Mouse (Mus musculus) limb, embryonic 13.5 days (tissue): ENCODE results near the gene Ppan. TPM values are rescaled to one million over a fixed set of nuclear protein-coding genes. Genes with fewer than 3 reads are reported as not detected.
A peak's percentile ranks its signal among the peaks of the same experiment; 100 is the strongest.

Experiments used
- ATAC-seq: fragments of 200-750 bp; cut with Nextera tagmentation; 2 replicates; pipeline ENCODE4 v1.8.0; 2017; ENCODE audit warnings: low read depth, moderate number of reproducible peaks, moderate TSS enrichment; ENCODE audit not compliant: low FRiP score
- H3K27ac ChIP-seq: fragments of 300-500 bp; sonication (generic); 2 replicates; pipeline ENCODE4 v1.5.1; 2015; ENCODE audit warnings: inconsistent platforms, mild to moderate bottlenecking, moderate library complexity
- H3K27me3 ChIP-seq: fragments of 300-500 bp; sonication (generic); 2 replicates; pipeline ENCODE4 v1.6.1; 2015; ENCODE audit warnings: mild to moderate bottlenecking, inconsistent platforms
- H3K36me3 ChIP-seq: fragments of 300-500 bp; sonication (generic); 2 replicates; pipeline ENCODE4 v1.6.1; 2015; ENCODE audit warnings: inconsistent platforms, mild to moderate bottlenecking, moderate library complexity
- H3K4me1 ChIP-seq: fragments of 300-500 bp; sonication (generic); 2 replicates; pipeline ENCODE4 v1.6.1; 2015; ENCODE audit warnings: inconsistent platforms
- H3K4me2 ChIP-seq: fragments of 300-500 bp; sonication (generic); replicated peaks from 2 replicates; pipeline ENCODE4 v1.6.1; 2015; ENCODE audit warnings: inconsistent platforms, mild to moderate bottlenecking, moderate library complexity
- H3K4me3 ChIP-seq: fragments of 300-500 bp; sonication (generic); 2 replicates; pipeline ENCODE4 v1.5.1; 2015; ENCODE audit warnings: moderate library complexity, mild to moderate bottlenecking, inconsistent platforms
- H3K9ac ChIP-seq: fragments of 300-500 bp; sonication (generic); 2 replicates; pipeline ENCODE4 v1.6.1; 2015; ENCODE audit warnings: mild to moderate bottlenecking, inconsistent platforms
- H3K9me3 ChIP-seq: fragments of 300-500 bp; sonication (generic); 2 replicates; pipeline ENCODE4 v1.6.1; 2016; ENCODE audit warnings: inconsistent platforms
- WGBS: fragments of 180-500 bp; shearing (Covaris S2); methylation state at CpG from one replicate; pipeline ENCODE4 v1.1.7; 2015; 5-methylcytosine and 5-hydroxymethylcytosine counted together
- polyA plus RNA-seq: library from polyadenylated mRNA; unstranded; fragments of >200 nt; fragmentation: Nextera tagmentation; extraction: Ambion mirVana; gene quantifications from 2 replicates; pipeline ENCODE4 v1.2.1, GENCODE M21; 2015

The Ppan gene
- polyA plus RNA-seq, 1 experiment from 2014 or later, result 85.9 TPM

DNA sequence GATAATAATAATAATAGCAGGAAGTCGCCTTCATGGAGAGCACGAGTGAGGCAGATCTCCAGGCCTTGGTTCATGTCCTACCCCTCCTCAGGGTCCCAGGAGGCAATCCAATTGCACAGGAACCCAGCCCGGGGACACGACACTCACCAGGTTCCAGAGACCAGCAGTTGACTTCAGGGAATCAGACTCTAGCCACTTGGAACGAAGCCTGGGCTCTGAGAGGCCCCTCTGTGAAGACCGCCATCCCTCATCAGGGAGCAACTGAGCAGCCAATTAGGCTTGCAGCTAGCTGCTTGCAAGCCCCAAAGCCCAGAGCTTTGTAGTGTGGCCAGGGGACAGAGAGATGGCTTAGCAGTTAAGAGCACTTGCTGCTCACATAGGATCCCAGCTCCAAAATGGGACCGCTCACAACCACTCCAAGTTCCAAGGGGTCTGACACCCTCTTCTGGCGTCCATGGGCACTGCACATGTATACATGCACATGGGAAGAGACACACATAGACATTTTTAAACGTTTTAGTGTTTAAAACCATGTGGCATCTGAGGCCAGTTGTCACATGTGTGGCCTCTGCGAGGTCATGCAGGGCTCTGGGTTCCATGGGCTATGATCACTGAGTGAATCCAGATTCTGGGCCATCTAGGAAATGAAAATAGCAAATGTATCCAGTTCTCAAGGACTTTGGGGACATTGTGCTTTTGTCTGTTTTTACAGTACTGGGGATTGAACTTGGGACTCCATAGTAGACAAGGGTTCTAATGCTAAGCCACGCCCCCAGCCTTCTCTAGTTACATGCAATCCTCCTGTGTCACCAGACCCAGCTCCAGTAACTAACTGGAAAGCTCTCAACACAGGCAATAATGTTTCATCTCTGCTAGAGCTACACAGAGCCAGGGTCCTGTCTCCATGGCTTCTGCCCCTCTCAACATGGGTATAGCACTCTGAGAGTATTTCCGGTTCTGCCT, 17.5 kb upstream of the Ppan start:
- 73% methylated on average over 12 of the region's 12 CpGs for WGBS
- H3K4me2 ChIP-seq, result no peak overlapping the region
- H3K27me3 ChIP-seq, result peaks cover 73% of the 10 kb centered on the region
- no peaks in the 10 kb centered on the region; the same call in 1 of the 2 replicates for H3K9me3 ChIP-seq
- no peak overlapping the region for H3K4me3 ChIP-seq
- H3K4me1 ChIP-seq, result 0 out of 2 replicates have a peak, but pooled peaks cover 5% of the 10 kb centered on the region
- H3K27ac ChIP-seq, result no peak overlapping the region
- no peaks in the 10 kb centered on the region for H3K36me3 ChIP-seq
- ATAC-seq, result no peak
- H3K9ac ChIP-seq, result no peak overlapping the region

DNA sequence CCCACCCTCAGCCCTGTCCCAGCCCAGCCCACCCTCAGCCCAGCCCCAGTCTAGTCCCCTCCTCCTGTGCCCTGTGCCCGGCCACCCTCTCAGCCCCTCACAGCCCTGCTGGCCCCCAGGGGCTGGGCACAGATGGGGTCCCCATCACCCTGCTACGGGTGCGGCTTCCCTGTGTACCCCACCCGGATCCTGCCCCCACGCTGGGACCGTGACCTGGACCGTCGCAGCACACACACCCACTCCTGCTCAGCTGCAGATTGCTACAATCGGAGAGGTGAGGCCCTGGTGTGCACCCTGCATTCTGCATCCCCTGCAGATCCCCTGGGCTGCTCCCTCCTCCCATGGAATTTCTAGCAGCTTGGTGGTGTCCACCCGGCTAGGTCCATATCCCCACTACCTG, 15.0 kb upstream of the Ppan start:
- whole genome bisulfite sequencing, result 83% methylated on average over 10 of the region's 10 CpGs
- no peak for ATAC-seq
- no peaks in the 10 kb centered on the region for H3K36me3 ChIP-seq

DNA sequence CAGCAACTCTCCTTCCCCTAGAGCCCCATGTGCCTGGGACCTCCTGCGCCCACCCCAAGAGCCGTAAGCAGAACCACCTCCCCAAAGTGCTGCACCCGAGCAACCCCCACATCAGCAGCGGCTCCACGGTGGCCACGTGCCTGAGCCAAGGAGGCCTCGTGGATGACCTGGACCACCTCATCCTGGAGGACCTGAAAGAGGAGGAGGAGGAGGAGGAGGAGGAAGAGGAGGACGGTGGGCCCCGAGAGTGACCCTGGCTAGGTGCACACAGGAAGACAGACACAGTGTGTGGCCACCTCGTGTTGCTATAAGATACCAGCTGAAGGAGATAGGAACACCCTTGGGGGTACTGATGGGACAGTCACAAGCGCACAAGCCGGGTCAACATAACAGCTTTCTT, 14.5 kb upstream of the Ppan start:
- H3K4me2 ChIP-seq, result no peak overlapping the region
- no peak overlapping the region for H3K27ac ChIP-seq
- no peaks in the 10 kb centered on the region for H3K36me3 ChIP-seq
- no peak overlapping the region for H3K9ac ChIP-seq
- 87% methylated on average over 12 of the region's 12 CpGs for WGBS
- H3K27me3 ChIP-seq, result peaks cover 44% of the 10 kb centered on the region
- H3K4me3 ChIP-seq, result no peak overlapping the region
- ATAC-seq, result no peak
- peaks cover 8% of the 10 kb centered on the region for H3K4me1 ChIP-seq
- H3K9me3 ChIP-seq, result no peaks in the 10 kb centered on the region; the same call in 1 of the 2 replicates

More for the DNA sequence above, 15.0 kb upstream of the Ppan start:
- H3K9me3 ChIP-seq, result no peaks in the 10 kb centered on the region; the same call in 1 of the 2 replicates
- H3K9ac ChIP-seq, result no peak overlapping the region
- no peak overlapping the region for H3K4me3 ChIP-seq
- H3K27ac ChIP-seq, result no peak overlapping the region
- peaks cover 9% of the 10 kb centered on the region; the same call in 1 of the 2 replicates for H3K4me1 ChIP-seq
- peaks cover 50% of the 10 kb centered on the region for H3K27me3 ChIP-seq
- no peak overlapping the region for H3K4me2 ChIP-seq

DNA sequence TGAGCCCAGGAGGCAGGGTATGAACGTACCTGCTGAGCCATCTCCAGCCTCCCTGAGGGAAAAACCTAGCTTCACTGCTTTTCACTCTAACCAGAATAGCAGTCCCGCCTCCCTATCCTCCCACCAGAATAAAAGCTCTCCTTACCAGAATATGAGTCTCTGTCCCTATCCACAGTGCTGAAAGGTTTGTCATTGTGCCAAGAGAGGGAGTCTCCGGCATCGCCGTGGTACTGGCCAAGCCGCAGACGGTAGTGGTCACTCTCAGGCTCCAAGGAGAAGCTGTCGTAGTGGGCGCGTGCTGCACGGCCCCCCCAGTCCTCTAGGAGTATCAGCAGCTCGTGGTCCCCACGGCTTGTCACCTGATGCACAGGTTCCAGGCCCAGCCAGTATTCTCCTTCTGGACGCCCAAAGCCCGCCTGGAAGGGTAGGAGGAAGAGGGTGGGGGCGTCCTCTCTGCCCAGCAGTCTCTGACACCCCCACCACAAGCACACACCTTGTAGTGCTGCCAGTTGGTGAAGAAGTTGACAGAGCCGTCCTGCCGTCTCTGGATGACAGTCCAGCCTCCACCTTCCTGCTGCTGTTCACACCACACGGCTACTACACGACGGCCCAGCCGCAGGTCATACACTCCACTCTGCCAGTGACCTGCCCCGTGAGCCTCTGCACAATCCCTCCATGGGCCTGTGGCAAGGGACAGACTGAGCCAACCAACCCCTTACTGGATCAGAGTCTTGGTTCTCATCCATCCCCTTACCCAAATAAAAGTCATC, 12.8 kb upstream of the Ppan start:
- Histone ChIP-seq H3K4me3 (no peak overlapping the region), H3K4me2 (no peak overlapping the region), H3K4me1 (peaks cover 7% of the 10 kb centered on the region), H3K27me3 (peaks cover 28% of the 10 kb centered on the region), H3K9me3 (no peaks in the 10 kb centered on the region; the same call in 1 of the 2 replicates), H3K27ac (no peak overlapping the region), H3K9ac (no peak overlapping the region; the same call in 1 of the 2 replicates), H3K36me3 (no peaks in the 10 kb centered on the region)
- WGBS, result 62% methylated on average over 23 of the region's 23 CpGs
- ATAC-seq, result no peak

DNA sequence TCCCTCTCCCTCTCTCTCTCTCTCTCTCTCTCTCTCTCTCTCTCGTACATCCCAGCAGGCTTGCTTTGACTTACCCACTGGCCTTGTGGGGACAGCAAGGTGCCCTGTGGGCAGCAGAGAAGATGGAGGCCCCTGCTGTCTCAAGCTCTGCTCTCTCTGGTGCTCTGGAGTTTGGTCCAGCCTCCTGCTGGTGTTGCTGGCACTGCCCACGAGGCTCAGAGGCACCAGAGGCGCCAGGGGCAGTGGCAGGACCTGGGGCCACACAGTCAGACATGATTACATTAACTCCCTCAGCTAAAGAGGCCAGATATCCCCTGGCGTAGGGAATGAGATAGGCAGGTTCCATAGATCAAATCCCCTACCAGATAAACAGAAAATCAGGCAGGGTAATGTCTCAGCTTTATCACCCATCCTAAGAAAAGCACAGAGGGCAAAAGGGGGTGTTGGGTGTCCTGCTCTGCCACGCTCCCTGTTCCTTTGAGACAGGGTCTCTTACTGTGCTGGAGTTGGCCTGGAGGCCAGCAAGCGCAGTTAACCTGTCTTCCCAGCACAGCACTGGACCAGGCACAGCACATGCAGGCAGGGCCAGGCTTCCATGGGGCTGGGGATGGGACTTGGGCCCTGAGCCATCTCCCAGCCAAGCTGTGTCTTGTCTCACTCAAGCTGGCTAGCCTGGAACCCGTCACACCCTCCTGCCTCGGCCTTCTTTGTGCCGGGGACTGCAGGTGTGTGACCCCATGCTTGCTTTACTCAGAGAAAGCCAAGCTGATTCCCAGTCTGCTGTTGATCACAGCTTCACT, 11.5 kb upstream of the Ppan start:
- Histone ChIP-seq H3K9ac (no peak overlapping the region), H3K36me3 (no peaks in the 10 kb centered on the region), H3K27ac (no peak overlapping the region), H3K9me3 (no peaks in the 10 kb centered on the region), H3K4me2 (no peak overlapping the region), H3K4me3 (no peak overlapping the region), H3K4me1 (peaks cover 7% of the 10 kb centered on the region), H3K27me3 (peaks cover 14% of the 10 kb centered on the region; the same call in 1 of the 2 replicates)
- no peak for ATAC-seq
- WGBS, result 67% methylated on average over 9 of the region's 9 CpGs

DNA sequence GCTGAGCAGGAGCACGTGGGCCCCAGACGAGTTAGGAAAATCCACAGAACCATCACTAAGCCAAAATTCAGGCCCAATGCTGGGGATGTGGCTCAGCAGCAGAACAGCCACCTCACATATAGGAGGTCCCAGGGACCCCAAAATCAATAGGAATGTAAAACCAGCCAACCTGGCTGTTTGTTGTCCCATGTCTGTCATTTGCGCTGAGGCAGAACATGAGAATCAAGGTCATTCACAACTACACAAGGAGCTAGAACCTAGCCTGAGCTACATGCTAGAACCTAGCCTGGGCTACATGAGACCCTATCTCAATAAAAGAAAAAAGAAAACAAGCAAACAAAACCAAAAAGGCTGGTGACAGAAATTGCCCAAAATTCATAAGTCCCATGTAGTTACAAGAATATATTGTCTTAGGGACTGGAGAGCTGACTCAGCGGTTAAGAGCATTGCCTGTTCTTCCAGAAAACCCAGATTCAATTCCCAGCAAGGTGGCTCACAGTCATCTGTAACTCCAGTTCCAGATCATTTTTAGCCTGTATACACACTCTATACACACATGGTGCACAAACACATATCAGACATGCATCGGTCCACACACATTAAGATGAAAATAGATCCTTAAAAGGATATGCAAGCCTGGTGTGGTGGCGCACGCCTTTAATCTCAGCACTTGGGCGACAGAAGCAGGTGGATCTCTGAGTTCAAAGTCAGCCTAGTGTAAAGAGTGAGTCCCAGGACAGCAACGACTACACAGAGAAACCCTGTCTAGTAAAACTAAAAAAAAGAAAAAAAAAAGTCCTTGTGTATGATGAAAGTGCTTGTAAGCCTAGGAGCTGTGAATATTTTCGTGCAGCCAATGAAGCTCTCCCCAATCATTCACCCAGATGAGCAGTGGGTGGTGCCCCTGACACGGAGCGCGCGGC, 10.6 kb upstream of the Ppan start:
- no peak; the same call in 1 of the 2 replicates for ATAC-seq

DNA sequence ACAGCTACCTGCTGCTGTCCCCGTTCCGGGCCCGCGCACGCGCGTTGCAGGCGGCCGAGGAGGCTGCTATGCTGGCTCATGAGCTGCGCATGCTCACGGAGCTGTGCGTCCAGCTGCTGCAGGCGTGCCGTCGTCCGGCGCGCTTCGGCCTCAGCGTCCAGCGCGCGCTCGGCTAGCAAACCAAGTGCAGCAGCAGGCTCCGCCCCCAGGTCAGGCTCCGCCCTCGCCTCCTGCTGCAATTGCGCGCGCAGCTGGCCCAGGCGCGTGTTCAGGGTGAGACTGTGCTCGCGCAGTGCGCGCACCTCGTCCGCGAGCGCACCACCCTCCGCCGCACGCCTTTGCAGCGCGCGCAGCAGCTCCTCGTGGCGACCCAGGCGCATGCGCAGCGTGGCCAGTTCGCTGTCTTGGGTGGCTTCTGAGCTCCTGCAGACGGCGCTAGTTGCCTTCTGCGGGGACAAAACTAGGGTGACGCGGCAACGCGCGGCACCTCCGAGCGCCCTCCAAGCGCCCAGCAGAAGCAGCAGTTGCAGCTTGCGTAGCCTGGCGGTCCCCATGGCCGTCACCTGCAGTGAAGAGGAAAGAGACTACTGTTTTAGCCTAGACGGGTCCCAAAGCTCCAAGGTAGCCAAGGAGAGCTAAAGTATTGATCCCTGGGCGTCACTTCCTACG, 9.8 kb upstream of the Ppan start:
- no peaks in the 10 kb centered on the region for H3K36me3 ChIP-seq
- no peaks in the 10 kb centered on the region for H3K9me3 ChIP-seq
- ATAC-seq, result peak; percentile 95
- H3K4me1 ChIP-seq, result peaks cover 7% of the 10 kb centered on the region
- peak overlapping the region; percentile 49 for H3K4me3 ChIP-seq
- H3K4me2 ChIP-seq, result peak overlapping the region; percentile 72
- H3K27ac ChIP-seq, result peak overlapping the region; percentile 93
- peak overlapping the region; percentile 75 for H3K9ac ChIP-seq
- H3K27me3 ChIP-seq, result 0 out of 2 replicates have a peak, but pooled peaks cover 11% of the 10 kb centered on the region
- WGBS, result under 1% methylated on average over 69 of the region's 69 CpGs

More for the DNA sequence above, 10.6 kb upstream of the Ppan start:
- Histone ChIP-seq H3K27me3 (0 out of 2 replicates have a peak, but pooled peaks cover 13% of the 10 kb centered on the region), H3K4me3 (peak overlapping the region; percentile 49), H3K9ac (no peak overlapping the region; the same call in 1 of the 2 replicates), H3K4me1 (peaks cover 7% of the 10 kb centered on the region), H3K9me3 (no peaks in the 10 kb centered on the region), H3K4me2 (peak overlapping the region; percentile 72), H3K36me3 (no peaks in the 10 kb centered on the region), H3K27ac (no peak overlapping the region)
- WGBS, result 36% methylated on average over 14 of the region's 14 CpGs

DNA sequence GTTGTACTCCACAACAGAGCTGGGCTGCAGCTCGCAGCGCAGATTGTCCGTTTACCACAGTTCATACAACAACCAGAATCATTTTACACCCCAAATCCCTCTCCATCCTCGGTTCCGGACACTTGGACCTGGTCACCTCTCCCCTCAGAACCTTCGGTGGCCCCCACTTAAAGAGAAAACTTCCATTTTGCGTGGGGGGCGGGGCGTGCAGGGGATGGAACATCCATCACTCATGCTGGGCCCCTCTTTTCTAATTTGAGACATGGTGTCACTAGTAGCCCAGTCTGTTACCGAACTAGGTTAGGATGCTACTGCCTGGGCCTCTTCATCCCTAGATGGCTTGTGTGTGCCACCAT, 9.3 kb upstream of the Ppan start:
- Histone ChIP-seq H3K4me2 (peak overlapping the region; percentile 72), H3K36me3 (no peaks in the 10 kb centered on the region), H3K4me3 (peak overlapping the region; percentile 49), H3K9me3 (no peaks in the 10 kb centered on the region), H3K4me1 (peaks cover 7% of the 10 kb centered on the region), H3K9ac (peak overlapping the region; percentile 75), H3K27me3 (0 out of 2 replicates have a peak, but pooled peaks cover 7% of the 10 kb centered on the region), H3K27ac (peak overlapping the region; percentile 93)
- WGBS, result 19% methylated on average over 10 of the region's 10 CpGs
- peak; percentile 8; the same call in 1 of the 2 replicates for ATAC-seq

DNA sequence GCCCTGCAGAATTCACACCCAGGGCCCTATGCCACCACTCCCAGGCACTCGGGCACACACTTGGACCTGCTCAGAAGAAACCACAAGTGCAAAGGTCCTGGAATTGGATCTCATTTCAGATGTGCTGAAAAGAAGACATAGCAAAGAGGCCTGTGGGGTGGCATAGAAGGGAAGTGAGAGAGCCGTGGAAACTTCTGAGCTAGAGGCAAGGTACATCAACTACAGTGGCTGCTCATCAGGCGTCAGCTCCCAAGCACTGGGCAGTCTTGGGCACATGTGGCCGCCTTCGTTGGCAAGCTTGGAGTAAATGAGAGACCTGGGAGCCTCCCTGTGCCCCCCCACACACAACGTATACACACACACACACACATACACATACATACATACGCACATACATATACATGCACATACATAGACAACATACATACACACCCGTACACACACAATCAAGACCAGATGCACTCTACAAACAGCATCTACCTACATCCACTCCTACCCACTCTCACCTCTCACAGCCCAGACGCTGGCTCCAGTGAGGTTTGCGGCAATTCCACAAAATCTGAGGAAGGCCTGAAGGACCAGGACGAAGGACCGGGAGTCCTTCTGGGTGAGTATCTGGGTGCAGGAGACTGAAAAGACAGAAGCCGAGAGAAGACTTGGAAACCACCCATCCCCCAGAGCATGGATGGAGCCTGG, 8.7 kb upstream of the Ppan start, which contains the start of gene Angptl6:
TSS of gene Angptl6 (minus strand) at position 631 of the 696 bp plus-strand sequence.
- H3K27ac ChIP-seq, result peak within 1 kb of the TSS; percentile 93
- H3K9ac ChIP-seq, result peak within 1 kb of the TSS; percentile 75
- H3K9me3 ChIP-seq, result no peaks in the 10 kb centered on the region
- 90% methylated on average over 13 of the region's 13 CpGs for WGBS
- 0 out of 2 replicates have a peak, but pooled peaks have one; percentile 1 for ATAC-seq
- H3K4me3 ChIP-seq, result peak within 1 kb of the TSS; percentile 49
- H3K27me3 ChIP-seq, result 0 out of 2 replicates have a peak, but pooled peaks cover 5% of the 10 kb centered on the region
- H3K4me2 ChIP-seq, result peak within 1 kb of the TSS; percentile 72
- H3K36me3 ChIP-seq, result no peaks in the 10 kb centered on the region
- H3K4me1 ChIP-seq, result peaks cover 7% of the 10 kb centered on the region

DNA sequence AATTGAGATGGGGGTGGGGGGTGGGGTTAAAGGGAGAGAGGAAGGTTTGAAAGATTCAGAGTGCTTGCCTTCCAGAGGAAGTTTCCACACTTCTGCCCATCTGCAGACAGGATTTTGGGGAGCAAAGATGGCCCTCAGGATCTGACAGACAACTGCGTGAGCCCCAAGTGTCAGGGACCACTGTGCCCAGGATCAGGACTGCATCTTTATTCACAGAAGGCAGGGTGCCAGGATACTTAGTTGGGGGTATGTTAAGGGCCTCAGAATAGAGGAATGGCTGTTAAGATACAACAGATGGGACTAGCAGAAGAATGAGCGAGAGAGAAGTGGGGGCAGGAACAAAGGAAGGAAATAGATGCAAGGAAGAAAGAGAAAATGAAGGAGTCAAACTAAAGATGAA, 1.4 kb upstream of the Ppan start:
- Histone ChIP-seq H3K9me3 (no peaks in the 10 kb centered on the region), H3K9ac (no peak overlapping the region), H3K4me2 (no peak overlapping the region), H3K27ac (no peak overlapping the region), H3K4me3 (no peak overlapping the region), H3K36me3 (peaks cover 24% of the 10 kb centered on the region), H3K27me3 (no peaks in the 10 kb centered on the region), H3K4me1 (peaks cover 9% of the 10 kb centered on the region)
- ATAC-seq, result no peak
- WGBS, result 93% methylated on average over 2 of the region's 2 CpGs
